Mouse (Mus musculus) hindlimb bud, embryonic 11.5 days (tissue): ENCODE results near the gene Gm49342.
"Not testable (repeated sequence)": the region's sequence is repeated elsewhere in the genome, so short reads cannot be mapped to it uniquely, and the experiment has no call there.

Source experiments
- DNase-seq: peaks from one replicate; pipeline ENCODE4 v3.0.0-alpha.2; 2012; ENCODE audit warnings: low read depth, low spot score; ENCODE audit errors: extremely low spot score

Gene Gm49342

DNA sequence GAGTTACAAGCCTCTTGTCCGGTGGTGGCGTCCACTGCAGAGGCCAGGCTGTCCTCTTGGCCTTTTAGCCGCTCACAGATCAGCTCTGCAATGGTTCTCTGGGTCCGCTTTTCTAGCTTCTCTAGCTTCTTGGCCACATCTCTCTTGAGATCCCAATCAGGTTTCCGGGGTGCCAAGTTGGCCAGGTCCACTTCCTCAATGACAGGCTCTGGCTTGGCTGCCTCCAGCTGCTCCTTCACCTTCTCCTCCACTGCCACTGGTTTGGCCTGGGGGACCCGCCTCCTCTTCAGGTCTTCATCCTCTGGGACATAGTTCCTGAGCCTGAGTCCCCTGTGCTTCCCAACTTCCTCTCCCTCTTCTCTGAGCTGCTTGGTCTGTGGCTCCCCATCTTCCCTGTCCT, 34.1 kb downstream of the Gm49342 start:
- DNase-seq = not testable (repeated sequence)

DNA sequence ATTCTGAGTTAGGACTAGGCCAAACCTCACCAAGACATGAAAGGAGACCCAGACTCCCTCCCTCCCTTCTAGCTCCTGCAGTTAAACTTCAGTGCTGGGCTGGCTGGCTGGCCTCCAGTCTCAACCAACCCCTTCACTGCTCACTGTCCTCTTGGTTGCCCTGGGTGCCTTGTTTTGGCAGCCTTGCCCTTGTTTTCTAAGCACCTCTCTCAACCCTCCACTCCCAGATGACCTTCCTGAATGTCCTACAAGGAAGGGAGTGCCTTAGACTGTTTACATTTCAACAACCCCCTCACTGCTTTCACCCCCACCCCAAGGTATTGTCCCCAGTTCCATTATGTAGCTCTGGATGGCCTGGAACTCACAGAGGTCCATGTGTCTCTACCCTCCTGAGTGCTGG, 35.3 kb downstream of the Gm49342 start:
- DNase-seq = no peak

DNA sequence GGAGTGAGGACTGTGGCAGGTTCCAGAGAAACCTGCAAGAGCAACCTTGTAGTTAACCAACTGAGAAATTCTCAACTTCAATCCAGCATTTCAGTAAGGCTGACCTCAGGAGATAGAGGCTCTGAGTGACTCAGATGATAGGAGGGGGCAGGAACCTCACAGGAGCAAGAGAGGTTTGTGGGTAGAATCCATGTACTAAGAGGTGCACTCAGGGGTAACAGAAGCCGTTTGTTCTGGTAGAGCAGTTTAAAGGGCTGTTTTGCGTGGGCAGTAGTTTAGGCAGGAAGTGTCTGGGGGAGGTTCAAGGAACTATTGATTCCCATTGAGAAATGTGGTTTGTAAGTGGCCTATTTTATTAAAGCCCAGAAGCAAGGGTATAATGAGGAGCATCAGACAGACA, 36.9 kb downstream of the Gm49342 start:
- no peak for DNase-seq

DNA sequence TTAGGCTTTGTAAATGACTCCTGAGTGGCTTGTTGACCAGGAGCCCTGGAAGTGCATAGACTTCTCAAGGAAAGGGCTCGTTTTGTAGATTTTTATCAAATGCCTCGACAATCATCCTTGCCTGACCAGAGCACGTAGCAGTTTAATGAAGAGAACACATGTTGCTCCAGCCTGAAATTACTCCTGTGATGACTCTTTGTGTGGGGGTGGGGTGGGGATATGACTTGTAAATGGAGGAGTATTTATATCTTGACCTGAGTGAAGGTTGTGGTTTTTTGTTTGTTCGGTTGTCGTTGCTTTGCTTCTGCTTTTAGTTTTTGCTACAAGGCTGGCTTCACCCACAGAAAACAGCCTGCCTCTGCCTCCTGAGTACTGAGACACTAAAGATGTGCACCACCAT, 37.5 kb downstream of the Gm49342 start:
- no peak for DNase-seq

DNA sequence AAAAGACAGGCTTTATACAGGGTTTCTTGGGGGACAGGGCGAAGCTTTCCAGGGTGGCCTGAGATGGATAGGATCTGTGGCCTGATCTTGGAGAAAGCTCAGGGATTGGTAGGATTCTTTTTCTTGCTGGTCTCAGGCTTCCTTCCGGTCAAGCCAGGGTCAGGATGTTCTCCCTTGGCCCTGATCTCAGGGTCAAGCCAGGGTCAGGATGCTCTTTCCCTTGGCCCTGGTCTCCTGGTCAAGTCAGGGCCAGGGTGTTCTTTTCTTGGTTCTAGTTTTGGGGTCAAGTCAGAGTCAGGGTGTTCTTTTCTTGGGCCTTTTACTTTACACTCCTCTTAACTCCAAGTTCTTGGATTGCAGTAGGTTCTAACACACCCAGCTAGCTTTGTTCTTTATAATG, 43.4 kb downstream of the Gm49342 start:
- DNase-seq = no peak

DNA sequence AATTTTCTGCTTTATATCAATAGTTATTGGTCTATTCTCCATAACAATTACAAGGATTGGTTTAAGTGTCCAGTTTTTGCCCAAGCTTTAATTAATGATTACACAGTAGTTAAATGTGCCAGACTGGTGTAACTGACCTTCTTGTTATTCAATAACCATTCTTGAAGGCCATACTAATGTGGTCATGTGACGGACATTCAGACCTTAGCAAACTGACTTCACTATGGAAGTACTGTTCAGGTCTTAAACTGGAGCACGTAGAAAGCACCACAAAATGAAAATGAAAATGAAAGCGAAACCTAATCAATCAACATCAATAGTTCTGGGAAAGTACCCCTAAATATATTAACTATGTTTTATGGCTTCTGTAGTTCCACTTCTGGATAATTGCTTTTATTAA, 46.7 kb downstream of the Gm49342 start:
- no peak for DNase-seq

DNA sequence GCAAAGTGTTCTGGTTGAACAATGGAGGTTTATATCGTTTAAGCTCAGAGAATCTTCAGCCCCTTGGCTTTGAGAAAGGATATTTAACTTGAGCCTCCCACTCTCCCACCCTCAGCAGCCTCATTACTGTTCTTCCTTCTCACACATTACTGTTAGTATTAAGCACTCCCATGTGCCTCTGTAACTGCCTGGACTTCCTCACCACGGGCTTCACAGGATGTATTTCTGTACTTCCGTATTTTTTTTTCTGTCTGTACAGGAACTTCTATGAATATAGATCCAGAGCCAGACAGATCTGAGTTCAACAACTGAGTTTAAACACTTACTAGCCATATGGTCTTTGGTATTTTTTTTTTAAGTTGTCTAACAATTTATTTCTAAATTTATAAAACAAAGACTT, 52.8 kb downstream of the Gm49342 start:
- DNase-seq = no peak

DNA sequence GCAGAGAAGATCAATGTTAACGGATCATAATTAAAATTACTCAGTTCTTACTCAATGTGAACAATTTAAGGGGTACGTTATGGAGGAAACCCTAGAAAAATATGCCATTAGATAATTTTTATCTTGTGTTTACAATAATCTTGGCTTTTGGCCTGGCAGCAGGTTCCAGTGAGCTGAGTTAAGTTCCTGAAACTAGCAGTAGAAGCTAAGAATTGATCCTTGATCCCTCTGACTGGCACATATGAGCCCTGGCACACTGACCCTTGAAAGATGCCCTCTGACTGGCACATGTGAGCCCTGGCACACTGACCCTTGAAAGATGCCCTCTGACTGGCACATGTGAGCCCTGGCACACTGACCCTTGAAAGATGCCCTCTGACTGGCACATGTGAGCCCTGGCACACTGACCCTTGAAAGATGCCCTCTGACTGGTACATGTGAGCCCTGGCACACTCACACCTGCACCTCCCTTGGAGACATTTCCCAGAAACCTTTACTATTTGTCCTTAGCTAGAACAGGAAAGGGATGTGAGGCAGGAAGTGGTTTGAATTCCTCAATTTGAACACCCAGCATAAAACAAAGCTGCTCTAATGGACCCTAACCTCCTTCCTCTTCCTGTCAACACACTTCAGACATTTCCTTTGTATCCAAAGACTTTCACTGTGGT, 53.8 kb downstream of the Gm49342 start:
- DNase-seq = no peak

DNA sequence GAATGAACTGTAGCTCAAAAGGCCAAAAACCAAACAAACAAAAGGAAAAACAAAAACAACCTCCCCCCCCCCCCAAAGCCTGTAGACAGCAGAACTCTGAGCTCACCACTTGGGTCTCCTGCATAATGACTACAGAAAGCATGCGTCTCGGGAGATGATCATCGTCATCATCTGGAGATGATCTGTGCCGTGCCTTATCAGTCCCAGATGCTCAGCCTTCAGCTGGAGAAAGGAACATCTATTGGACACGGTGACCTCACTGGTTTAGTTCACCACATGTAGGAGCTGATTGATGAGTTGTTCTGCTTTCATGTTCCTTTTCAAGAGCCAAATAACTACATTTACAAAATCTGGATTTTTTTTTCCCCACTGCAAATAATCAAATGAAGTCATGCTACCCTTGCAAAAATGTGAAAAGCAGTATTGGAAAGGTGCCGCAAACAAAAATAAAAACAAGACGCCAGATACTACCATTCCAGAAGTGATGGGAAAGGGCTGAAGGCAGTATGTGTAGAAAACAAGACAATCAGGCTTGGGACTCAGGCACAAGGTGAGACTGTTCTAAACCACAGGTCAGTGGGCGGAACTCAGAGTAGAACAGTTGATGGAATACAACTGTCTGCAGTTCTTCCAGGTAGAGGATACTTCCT, 63.0 kb downstream of the Gm49342 start, which contains the start of gene Rnase10:
Gene Rnase10, plus strand, starts transcription at position 600 of the 650 bp plus-strand sequence.
- DNase-seq = no peak

DNA sequence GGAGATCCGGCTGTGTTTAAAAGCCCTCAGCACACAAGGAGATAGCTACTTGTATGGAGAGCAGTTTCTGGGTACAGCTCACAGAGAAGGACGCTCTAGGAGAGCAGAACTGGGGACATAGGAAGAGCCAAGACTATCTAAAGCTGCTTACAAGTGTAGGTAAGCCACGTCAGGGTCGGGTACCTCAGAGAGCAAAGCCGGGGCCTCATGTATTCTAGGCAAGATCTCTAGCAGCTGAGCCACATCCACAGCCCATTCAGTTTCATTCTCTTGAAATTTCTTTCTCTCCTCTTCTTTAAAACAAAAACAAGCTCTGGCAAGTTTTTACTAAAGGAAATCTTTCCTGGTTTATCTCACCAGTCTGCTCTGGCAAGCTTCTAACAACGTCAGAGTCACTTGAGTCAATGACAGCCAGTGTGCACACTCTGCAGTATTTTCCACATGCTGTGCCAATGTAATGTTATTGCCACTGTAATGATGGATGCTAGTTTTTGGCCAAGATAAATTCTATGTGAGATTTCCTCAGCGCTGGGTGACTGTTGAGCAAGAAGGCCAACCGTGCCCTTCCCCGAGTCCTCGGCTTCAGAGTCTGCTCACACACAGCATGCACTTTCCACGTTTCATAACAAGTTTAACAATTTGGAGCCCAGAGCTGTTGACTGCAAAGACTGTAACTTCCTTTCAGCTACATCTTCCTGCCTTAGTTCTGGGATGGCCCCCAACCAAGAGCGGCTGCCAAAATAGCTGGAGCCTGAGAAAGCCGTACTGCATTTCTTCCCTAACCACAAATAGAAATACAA, 63.8 kb downstream of the Gm49342 start:
- DNase-seq = no peak

DNA sequence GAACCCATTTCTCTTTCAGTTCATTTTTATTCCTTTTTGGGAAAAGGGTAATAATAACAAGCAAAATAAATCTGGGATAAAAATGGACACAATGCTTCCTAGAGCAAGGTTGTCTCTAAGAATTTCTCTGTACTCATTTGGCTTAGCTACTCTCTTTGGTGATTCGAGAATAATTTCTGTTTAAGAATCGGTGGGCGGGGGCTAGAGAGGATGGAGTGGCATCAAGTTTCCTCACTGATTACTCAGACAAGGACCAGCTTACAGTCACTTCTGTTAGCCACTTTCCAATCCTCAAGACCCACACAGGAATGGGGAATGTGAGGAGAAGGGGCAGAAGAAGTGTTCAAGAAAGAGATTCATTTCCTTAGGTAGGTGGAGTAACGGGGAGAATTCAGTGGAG, 64.5 kb downstream of the Gm49342 start:
- DNase-seq = no peak

DNA sequence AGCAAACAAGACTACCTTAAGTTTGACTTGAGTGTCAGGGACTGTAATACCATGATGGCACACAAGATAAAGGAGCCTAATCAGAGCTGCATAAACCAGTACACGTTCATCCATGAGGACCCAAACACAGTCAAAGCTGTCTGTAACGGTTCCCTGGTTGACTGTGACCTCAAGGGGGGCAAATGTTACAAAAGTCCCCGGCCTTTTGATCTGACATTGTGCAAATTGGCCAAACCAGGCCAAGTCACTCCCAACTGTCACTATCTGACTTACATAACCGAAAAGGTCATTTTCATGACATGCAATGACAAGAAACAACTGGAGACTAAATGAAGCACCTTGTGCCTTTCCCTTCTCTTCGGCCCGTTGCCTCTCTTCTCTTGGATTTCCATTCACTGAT, 65.3 kb downstream of the Gm49342 start:
- no peak for DNase-seq
